Mouse (Mus musculus) lung, embryonic 14.5 days (tissue): ENCODE measurements around the gene Cdan1. TPM values are rescaled to one million over a fixed set of nuclear protein-coding genes. Genes with fewer than 3 reads are reported as not detected.

ENCODE experiments used
- ATAC-seq: fragments of 200-750 bp; cut with Nextera tagmentation; 2 replicates; pipeline ENCODE4 v1.8.0; 2017; ENCODE audit warnings: mild to moderate bottlenecking, moderate TSS enrichment, moderate library complexity; ENCODE audit not compliant: insufficient read depth
- DNase-seq: peaks from one replicate; pipeline ENCODE4 v3.0.0-alpha.2; 2015
- H3K27ac ChIP-seq: fragments of 300-500 bp; sonication (generic); 2 replicates; pipeline ENCODE4 v1.5.1; 2014; ENCODE audit warnings: low read depth, mild to moderate bottlenecking, moderate library complexity
- H3K27me3 ChIP-seq: fragments of 300-500 bp; sonication (generic); 2 replicates; pipeline ENCODE4 v1.6.1; 2014; ENCODE audit warnings: low read length, control low read depth; ENCODE audit not compliant: insufficient read depth
- H3K36me3 ChIP-seq: fragments of 300-500 bp; sonication (generic); 2 replicates; pipeline ENCODE4 v1.6.1; 2014; ENCODE audit warnings: control low read depth; ENCODE audit not compliant: insufficient read depth
- H3K4me1 ChIP-seq: fragments of 300-500 bp; sonication (generic); 2 replicates; pipeline ENCODE4 v1.6.1; 2014; ENCODE audit warnings: antibody characterized with exemption, control low read depth; ENCODE audit not compliant: insufficient read depth
- H3K4me2 ChIP-seq: fragments of 300-500 bp; sonication (generic); 2 replicates; pipeline ENCODE4 v1.6.1; 2014; ENCODE audit warnings: mild to moderate bottlenecking
- H3K4me3 ChIP-seq: fragments of 300-500 bp; sonication (generic); 2 replicates; pipeline ENCODE4 v1.5.1; 2014; ENCODE audit warnings: low read depth, low read length
- H3K9ac ChIP-seq: fragments of 300-500 bp; sonication (generic); 2 replicates; pipeline ENCODE4 v1.6.1; 2014
- H3K9me3 ChIP-seq: fragments of 300-500 bp; sonication (generic); 2 replicates; pipeline ENCODE4 v1.6.1; 2016; ENCODE audit warnings: low read depth, low read length, control low read depth
- CTCF ChIP-seq: IDR thresholded peaks from 2 replicates; pipeline ENCODE4 v1.5.1; 2016; ENCODE audit warnings: antibody characterized with exemption, low read depth
- WGBS: fragments of 180-500 bp; shearing (Covaris S2); extraction: QIAGEN DNeasy Blood & Tissue Kit; methylation state at CpG from one replicate; pipeline ENCODE4 v1.1.7; 2014; 5-methylcytosine and 5-hydroxymethylcytosine counted together
- polyA plus RNA-seq: library from polyadenylated mRNA; unstranded; fragments of >200 nt; fragmentation: Nextera tagmentation; extraction: Ambion mirVana; gene quantifications from 2 replicates; pipeline ENCODE4 v1.2.1, GENCODE M21; 2014

Gene Cdan1
- polyA plus RNA-seq: 10.7 TPM in 2 replicates

DNA sequence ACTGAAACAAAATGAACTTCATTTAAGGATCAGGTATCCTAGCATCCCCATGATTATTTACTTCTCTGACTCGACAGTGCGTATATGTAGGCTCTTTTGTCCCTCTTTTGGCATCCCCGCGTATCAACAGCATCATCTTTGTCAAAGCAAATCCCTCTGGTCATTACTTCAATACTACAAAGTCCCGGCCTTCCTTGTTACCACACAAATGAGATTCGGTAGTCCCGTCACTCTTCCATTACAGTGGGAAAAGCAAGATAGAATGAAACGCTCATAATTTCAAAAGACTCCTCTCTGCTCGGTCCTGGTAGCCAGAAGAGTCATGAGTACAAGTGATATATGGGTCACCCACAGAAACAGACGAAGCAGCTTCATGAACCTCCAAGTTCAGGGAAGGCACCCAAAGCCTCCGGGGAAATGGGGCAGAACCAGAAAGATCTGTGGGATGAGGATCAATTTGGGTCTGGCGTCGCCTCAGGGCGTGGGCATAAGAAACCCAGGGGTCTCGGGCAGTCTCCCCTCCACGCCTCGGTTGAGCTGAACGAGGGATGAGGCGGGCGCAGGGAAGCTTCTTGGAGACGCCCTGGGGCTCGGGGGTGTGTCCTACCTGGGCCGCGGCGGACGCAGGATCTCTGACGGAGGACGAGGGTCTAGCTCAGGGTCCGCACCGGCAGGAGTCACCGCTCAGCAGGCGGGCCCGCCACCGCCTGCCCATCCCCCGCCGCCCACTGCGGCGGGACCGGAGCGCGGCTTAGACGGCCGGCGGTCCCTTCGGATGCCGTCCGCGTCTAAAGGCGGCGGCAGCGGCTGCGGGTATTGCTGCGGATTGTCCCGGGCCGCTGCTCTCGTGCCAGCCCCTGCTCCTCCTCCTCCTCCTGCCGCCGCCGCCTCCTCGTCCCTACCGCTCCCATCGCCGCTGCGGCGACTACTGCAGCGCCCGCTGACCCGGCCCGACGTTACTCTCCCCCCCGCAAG, at the start of gene Cdan1:
Gene Cdan1, minus strand, starts transcription at position 680 of the 975 bp plus-strand sequence.
- Histone ChIP-seq H3K27ac (peak within 1 kb of the TSS; percentile 60; the same call in 1 of the 2 replicates), H3K36me3 (no peaks in the 10 kb centered on the region)
- WGBS: under 1% methylated on average over 65 of the region's 71 CpGs

DNA sequence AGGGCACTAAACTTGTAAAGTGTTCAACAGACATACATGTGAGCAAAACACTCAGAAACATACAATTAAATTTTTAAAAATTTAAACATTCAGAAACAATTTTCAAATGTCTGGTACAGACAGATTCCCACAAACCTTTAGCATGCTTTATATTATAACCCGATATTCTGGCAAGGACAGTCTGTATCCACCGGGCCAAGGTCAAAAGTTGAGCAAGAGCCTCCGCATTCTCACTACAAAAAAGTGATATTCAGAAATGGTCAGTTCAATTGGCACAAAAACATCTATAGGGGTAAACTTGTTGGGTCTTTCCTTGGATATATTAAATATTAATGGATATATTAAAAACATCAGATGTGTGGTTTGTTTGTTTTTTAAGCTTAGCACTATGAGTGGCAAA, 46.4 kb upstream of the Cdan1 start:
- ATAC-seq: no peak
- no peak overlapping the region for H3K4me3 ChIP-seq
- no peaks in the 10 kb centered on the region for H3K27me3 ChIP-seq
- no peak for TF ChIP-seq CTCF
- no peaks in the 10 kb centered on the region for H3K4me1 ChIP-seq
- 97% methylated on average over 3 of the region's 3 CpGs for WGBS
- no peak for DNase-seq
- H3K4me2 ChIP-seq: no peak overlapping the region
- H3K27ac ChIP-seq: no peak overlapping the region
- H3K36me3 ChIP-seq: peaks cover 75% of the 10 kb centered on the region
- no peak overlapping the region for H3K9ac ChIP-seq
- no peaks in the 10 kb centered on the region for H3K9me3 ChIP-seq

More for the DNA sequence above, at the start of gene Cdan1:
- Histone ChIP-seq H3K9me3 (no peaks in the 10 kb centered on the region), H3K4me3 (peak within 1 kb of the TSS; percentile 88), H3K9ac (peak within 1 kb of the TSS; percentile 82), H3K4me2 (peak within 1 kb of the TSS; percentile 89), H3K27me3 (no peaks in the 10 kb centered on the region), H3K4me1 (peaks cover 4% of the 10 kb centered on the region; the same call in 1 of the 2 replicates)
- TF ChIP-seq CTCF: no peak
- ATAC-seq: peak; percentile 70
- peak; percentile 58 for DNase-seq

- no peak for TF ChIP-seq CTCF
- H3K4me3 ChIP-seq: no peak overlapping the region
- H3K9me3 ChIP-seq: no peaks in the 10 kb centered on the region
- H3K27me3 ChIP-seq: no peaks in the 10 kb centered on the region
- H3K9ac ChIP-seq: no peak overlapping the region
- ATAC-seq: no peak
- H3K4me2 ChIP-seq: no peak overlapping the region
- H3K4me1 ChIP-seq: no peaks in the 10 kb centered on the region
- 39% methylated on average over 5 of the region's 5 CpGs for WGBS
- DNase-seq: peak; percentile 38
- H3K36me3 ChIP-seq: peaks cover 55% of the 10 kb centered on the region
- no peak overlapping the region for H3K27ac ChIP-seq
Observed at GRCm38 (mm10) chr2:120887601-120888000, 37.7 kb upstream of the Cdan1 start.

DNA sequence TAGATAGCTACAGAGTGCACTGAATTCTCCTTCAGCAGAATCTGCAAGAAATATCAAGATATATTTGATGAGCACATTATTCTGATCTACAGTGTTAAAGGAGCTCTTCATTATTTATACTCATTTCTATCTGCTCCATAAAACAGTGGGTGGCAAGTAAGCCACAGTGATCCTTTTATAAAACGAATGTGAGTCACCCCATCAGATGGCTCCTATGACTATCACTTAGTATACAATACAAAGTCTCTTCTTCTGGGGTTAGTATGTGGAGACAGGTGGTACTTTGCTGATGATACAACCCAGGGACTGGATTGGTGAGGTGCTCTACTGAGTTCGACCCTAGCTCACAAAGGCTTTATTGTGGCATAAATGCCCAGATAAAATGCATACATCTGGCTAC, 23.3 kb upstream of the Cdan1 start:
- peaks cover 62% of the 10 kb centered on the region for H3K36me3 ChIP-seq
- no peaks in the 10 kb centered on the region for H3K4me1 ChIP-seq
- H3K9ac ChIP-seq: no peak overlapping the region
- H3K4me2 ChIP-seq: no peak overlapping the region
- DNase-seq: no peak
- ATAC-seq: no peak
- no peaks in the 10 kb centered on the region for H3K27me3 ChIP-seq
- no peak for TF ChIP-seq CTCF
- H3K9me3 ChIP-seq: no peaks in the 10 kb centered on the region
- WGBS: 81% methylated on average over 2 of the region's 2 CpGs
- no peak overlapping the region for H3K27ac ChIP-seq
- no peak overlapping the region for H3K4me3 ChIP-seq

DNA sequence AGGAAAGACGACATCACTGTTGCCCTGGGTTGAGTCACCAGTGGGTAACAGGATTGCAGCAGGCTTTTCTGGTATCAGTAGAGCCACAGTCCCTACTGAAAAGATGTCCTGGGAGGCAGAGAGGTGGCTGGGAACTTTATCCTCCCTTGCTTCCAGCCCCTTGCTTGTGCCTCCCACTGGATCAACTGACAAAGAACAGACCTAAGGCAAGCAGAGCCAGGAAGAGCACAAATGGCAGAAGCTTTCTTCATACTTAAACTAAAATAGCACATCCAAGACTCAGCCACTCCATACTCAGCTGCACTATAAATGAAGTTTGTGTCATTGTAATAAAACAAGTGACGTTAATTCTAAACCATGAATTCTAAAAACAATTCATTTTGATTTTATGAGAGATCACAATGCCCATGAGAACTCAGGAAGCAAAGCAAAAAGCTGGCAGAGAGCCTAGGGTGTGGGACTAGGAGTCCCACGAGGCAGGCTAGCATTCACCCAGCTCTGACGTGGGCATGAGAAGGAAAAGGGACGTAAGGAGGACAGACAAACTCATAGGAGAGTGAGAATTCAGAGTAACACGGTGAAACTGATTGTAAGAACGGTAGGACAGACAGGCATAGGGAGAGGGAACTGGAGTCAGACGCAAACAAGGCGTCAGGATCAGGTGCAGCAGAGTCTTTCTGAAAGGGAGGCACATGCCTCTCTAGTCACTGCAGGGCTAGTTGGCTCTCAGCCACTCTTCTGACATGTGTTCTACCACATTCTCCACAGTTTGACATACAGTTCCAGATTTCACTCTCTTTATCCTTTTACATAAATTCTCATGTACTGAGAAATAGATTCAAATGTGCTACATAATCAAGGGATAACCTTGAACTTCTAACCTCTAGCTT, 21.8 kb upstream of the Cdan1 start:
- 0 out of 2 replicates have a peak overlapping the region, but pooled peaks have one; percentile 1 for H3K27ac ChIP-seq
- no peak overlapping the region for H3K4me3 ChIP-seq

GRCm38 (mm10) chr2:120867336-120867735, 17.4 kb upstream of the Cdan1 start:
- H3K27ac ChIP-seq: no peak overlapping the region
- H3K4me3 ChIP-seq: no peak overlapping the region
- no peaks in the 10 kb centered on the region for H3K4me1 ChIP-seq
- no peaks in the 10 kb centered on the region for H3K27me3 ChIP-seq
- H3K9ac ChIP-seq: no peak overlapping the region
- no peak overlapping the region for H3K4me2 ChIP-seq
- TF ChIP-seq CTCF: no peak
- no peak for DNase-seq
- H3K36me3 ChIP-seq: peaks cover 63% of the 10 kb centered on the region
- no peak for ATAC-seq
- H3K9me3 ChIP-seq: no peaks in the 10 kb centered on the region
- 86% methylated on average over 5 of the region's 5 CpGs for WGBS

More for the DNA sequence above, 21.8 kb upstream of the Cdan1 start:
- ATAC-seq: no peak
- 80% methylated on average over 9 of the region's 9 CpGs for WGBS
- no peak overlapping the region for H3K4me2 ChIP-seq
- peaks cover 55% of the 10 kb centered on the region for H3K36me3 ChIP-seq
- H3K9me3 ChIP-seq: no peaks in the 10 kb centered on the region
- no peaks in the 10 kb centered on the region for H3K4me1 ChIP-seq
- DNase-seq: no peak
- TF ChIP-seq CTCF: no peak
- no peaks in the 10 kb centered on the region for H3K27me3 ChIP-seq
- no peak overlapping the region for H3K9ac ChIP-seq

- DNase-seq: peak; percentile 68
- TF ChIP-seq CTCF: peak; percentile 66
- Histone ChIP-seq H3K9ac (no peak overlapping the region), H3K27me3 (no peaks in the 10 kb centered on the region), H3K4me3 (no peak overlapping the region), H3K4me1 (no peaks in the 10 kb centered on the region), H3K36me3 (peaks cover 63% of the 10 kb centered on the region), H3K4me2 (no peak overlapping the region), H3K9me3 (no peaks in the 10 kb centered on the region), H3K27ac (no peak overlapping the region)
- no peak for ATAC-seq
- WGBS: 14% methylated on average over 1 of the region's 1 CpGs
Observed at GRCm38 (mm10) chr2:120866561-120866960, 16.6 kb upstream of the Cdan1 start.
